Mouse (Mus musculus) liver (tissue): ENCODE results near the gene Hoxa7.
A peak's percentile ranks its signal among the peaks of the same experiment; 100 is the strongest.

Source experiments
- DNase-seq: peaks from one replicate; pipeline ENCODE4 v3.0.0-alpha.2; 2020; ENCODE audit warnings: mixed read lengths

The Hoxa7 gene

GRCm38 (mm10) chr6:52191860-52192550 lies 29.6 kb downstream of the Hoxa7 start:
- peak; percentile 77 for DNase-seq

DNA sequence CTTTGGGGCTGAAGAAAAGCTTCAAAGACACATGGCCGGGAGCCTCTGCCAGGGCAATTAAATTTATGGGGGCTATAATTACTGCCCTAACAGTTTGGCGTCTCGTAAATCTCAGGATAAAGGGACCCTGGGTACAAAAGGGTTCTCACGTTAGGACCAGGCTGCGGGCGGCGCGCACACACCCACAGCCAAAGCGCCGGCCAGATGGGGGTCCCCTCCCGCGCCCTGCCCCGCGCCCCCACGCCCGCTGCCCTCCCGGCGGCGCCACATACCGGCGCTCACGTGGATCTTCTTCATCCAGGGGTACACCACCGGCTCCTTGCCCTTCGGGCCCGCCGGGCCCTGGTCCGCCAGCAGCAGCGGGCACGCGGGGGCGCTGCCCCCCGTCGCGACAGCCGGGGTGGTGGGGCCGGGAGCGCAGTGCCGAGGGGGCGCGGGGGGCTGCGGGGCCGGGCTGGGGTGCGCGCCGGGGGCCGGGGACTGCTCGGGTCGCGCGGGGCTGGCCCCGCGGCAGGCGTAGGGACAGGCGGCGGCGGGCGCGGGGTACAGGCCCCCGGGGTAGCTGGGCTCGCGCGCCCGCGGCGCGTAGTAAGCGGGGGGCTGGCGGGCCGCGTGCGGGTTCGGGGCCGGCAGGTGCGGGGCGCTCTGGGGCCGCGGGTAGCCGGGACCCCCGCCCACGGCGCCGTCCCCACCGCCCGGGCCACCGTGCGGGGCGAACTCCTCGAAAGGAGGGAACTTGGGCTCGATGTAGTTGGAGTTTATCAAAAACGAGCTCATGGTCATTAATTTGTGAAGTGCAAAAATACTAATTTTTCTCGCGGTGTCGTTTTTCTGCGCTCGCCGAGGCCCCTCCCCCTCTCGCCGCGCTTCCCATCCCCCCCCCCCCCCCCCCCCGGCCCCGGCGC lies 30.5 kb downstream of the Hoxa7 start, which contains the start of gene Hoxa4:
Hoxa4 (minus strand) TSS at position 848 of the 905 bp plus-strand sequence.
- DNase-seq = no peak

GRCm38 (mm10) chr6:52190410-52190809 lies 31.2 kb downstream of the Hoxa7 start:
- DNase-seq = no peak

- DNase-seq = no peak
Measured at GRCm38 (mm10) chr6:52189909-52190308, 31.7 kb downstream of the Hoxa7 start.

DNA sequence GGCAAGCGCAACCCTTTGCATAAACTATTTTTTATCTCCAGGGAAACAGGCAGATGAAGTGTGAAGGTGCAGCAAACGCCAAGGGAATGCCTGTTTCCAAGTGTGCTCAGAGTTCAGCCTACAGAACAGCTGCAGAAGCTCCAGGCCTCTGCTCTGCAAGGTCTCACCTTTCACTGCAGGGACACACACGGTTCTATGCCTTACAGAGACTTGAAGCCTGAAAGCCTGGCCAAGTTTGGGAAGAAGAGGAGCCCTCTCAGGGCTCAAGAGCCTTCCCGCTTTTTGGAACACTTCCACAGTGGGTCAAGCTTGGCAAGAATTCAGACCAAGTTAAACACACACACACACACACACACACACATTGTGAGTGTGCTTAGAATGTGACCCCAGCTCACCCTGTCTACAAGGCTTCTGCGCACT lies 32.5 kb downstream of the Hoxa7 start:
- no peak for DNase-seq

GRCm38 (mm10) chr6:52186500-52186899 lies 35.2 kb downstream of the Hoxa7 start:
- DNase-seq = no peak

DNA sequence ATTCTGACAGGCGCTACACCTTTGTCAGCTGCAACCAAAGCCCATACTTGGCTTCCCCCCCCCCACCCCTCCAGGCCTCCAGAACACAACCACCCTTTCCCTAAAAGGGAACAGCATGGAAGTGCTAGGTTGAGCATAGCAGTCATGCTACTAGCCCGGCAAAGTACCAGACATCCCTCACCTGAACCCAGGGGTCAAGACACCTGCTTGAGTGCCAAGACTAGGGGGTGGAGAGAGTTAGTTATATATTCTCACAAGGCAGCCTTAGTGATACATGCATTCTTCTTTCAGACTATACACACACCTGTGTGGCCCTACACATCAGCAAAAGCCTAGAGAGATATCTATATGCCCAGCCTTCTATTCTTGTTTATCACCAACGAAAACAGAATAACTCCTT lies 35.8 kb downstream of the Hoxa7 start:
- no peak for DNase-seq

DNA sequence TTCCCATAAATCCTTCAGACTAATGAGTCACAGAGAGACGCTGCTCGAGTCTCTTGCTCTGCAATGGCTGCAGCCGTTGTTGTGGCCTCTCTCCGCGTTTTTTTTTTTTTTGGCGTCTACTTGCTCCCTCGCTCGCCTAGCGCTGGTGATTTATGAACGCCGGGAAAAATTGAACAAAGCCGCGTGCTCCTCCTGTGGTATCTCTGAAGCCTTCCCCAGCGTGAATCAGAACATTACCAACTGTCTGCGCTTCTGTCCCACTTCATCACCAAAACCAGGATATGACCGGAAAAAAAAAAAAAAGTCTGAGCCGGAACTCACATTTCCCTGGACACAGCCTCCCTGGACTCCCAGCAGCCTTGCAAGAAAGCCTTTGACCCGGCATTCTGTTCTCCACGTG lies 36.4 kb downstream of the Hoxa7 start:
- DNase-seq = no peak

- DNase-seq = no peak
Measured at GRCm38 (mm10) chr6:52184668-52185067, 37.0 kb downstream of the Hoxa7 start.

- no peak for DNase-seq
Measured at GRCm38 (mm10) chr6:52183311-52184080, 38.2 kb downstream of the Hoxa7 start.

DNA sequence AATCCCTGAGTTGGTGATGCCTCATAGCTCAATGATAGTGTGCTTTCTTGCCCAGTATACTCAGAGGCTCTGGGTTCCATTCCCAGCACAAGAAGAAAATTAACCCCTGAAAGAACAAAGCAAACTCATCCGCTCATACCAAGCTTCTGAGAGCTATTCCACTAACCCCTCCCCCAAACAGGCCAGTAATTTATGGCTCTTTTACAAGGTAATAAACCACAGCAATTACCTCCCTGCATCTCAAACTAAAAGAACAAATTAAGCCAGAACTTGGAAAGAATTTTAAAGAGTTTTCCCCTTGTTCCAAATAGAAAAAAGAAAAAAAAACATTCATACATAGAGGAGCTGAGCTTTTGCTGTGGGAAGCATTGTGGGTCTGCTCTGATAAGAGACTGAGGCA lies 38.9 kb downstream of the Hoxa7 start:
- DNase-seq = no peak

DNA sequence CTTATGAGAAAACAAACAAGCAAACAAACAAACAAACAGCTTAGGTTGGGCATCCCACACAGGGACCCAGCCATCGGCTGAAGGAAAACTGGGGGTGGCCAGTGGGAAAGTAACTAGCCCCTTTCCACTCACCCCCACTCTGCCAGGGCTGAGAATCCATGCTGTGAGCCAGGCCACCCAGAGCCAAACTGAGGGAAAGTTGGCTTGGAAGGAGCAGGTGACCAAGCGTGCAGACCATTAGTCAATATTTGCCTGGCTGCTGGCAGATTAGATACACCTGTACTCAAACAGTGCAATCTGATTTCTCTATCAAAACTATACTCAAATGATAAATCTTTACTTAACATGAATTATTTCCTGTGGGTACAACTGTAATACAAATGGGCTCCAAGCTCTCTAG lies 39.6 kb downstream of the Hoxa7 start:
- no peak for DNase-seq

- no peak for DNase-seq
Measured at GRCm38 (mm10) chr6:52180726-52181125, 40.9 kb downstream of the Hoxa7 start.

DNA sequence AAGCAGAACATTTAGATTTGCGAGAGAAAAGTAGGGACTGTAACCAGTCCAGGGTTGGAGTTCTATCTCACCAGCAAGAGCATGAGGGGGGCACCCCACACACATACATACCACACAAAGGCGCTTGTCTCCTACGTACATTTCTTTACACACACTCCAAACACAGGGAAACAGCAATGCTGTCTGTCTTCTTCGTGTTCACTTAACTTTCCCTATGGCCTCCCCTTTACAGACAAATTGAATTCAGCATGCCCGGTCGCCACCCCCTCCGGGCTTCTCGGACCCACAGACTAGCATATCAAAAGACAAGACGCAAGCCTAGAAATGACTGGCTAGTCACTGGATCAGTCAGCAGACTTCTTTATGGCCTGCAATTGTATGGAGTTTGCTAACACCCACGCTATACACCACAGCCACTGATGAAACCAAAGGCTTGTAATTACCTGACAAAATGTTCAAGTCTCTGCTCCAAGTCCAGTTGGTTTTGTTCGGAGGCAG lies 41.4 kb downstream of the Hoxa7 start:
- no peak for DNase-seq

GRCm38 (mm10) chr6:52179690-52180089 lies 42.0 kb downstream of the Hoxa7 start:
- DNase-seq = no peak

- DNase-seq = no peak
Measured at GRCm38 (mm10) chr6:52178918-52179665, 42.6 kb downstream of the Hoxa7 start.

DNA sequence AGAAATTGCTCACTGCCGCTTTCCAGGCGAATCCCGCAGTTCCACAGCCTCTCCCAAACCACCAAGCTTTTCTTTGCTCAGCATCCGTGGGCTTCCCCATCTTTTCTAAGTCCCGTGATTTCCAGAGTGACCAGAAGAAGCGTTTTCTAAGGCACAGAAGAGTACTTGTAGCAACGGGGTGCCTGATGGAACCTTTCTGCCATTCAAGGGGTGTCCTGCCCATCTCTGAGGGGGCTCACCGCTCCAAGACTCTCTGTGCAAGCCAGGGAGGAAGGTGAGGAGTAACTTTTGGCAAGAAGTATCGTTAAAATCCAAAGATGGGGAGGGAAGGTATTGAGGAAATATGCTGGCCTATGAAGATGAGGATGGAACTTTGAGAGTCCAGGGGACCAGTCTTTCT lies 43.8 kb downstream of the Hoxa7 start:
- DNase-seq = no peak

GRCm38 (mm10) chr6:52177061-52177735 lies 44.5 kb downstream of the Hoxa7 start, which contains the start of gene 5730596B20Rik:
Gene 5730596B20Rik, plus strand, starts transcription at chr6:52177498.
- DNase-seq = no peak

DNA sequence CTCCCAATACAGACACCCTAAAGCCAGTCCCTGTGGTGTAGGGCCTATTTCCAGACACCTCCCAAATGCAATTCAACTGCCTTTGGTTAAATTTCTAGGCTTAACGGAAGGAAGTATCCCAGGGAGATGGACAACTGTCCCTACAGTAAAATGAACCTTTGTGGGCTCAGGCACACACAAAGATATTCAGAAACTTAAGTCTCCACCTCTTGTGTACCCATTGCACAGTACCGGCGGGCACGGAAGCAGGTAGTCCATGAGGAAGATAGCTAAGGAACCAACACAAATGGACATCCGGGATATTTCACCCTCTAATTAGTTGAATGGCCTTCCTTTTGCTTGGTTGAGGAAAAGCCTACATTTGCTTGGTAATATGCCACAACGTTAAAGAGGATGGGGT lies 45.3 kb downstream of the Hoxa7 start:
- DNase-seq = no peak

GRCm38 (mm10) chr6:52175864-52176263 lies 45.8 kb downstream of the Hoxa7 start:
- peak; percentile 49 for DNase-seq

DNA sequence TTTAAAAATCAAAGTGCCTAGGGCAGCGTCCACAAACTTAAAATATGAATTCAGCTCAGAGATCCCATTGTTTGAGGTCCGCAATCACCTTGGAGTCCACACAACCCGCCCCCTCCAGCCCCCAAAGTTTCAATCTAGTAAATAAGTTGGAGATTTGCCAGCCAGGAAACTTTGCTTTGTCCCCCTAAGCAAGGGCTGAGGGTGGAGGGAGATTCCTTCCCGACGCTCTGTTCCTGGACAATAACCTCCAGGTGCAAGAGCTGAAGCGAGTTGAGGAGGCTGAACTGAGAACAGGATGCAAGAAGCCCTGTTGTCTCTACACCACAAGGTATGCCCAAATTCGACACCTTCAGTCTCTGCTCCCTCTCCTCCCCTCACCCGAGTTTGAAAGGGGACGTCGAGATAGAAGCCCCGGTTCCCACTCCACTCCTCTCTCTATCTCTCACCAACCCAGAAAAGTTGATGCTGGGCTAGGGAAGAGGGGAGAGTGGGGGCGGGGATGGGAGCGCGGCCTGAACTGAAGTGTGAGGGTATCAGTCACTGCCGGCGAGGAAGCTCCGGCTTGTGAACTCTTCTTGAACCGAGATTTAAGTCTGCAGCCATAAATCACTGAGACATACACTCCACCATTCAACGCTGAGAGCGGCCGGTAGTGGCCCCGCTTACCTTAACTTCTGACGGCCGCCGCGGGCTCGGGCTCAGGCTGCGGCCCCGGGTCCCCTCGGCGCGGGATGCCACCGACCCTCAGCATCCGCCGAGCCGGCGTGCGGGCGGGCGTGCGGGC lies 46.5 kb downstream of the Hoxa7 start:
- DNase-seq = peak; percentile 56
